Mouse (Mus musculus): ENCODE data around the gene Zfp119b.

The Zfp119b gene

GRCm38 (mm10) chr17:55949400-55949799 lies at the start of gene Zfp119b:
Gene Zfp119b, minus strand, starts transcription at chr17:55949500.
- no peak for DNase-seq

- DNase-seq: peak; percentile 73 to 79
Measured at GRCm38 (mm10) chr17:55996007-55996406, 46.7 kb upstream of the Zfp119b start.

GRCm38 (mm10) chr17:55990278-55990898 lies 41.1 kb upstream of the Zfp119b start:
- DNase-seq: no peak

GRCm38 (mm10) chr17:55986030-55986961 lies 37.0 kb upstream of the Zfp119b start, which contains the start of gene Fsd1:
Gene Fsd1, plus strand, starts transcription at chr17:55986509.
- DNase-seq: no peak

GRCm38 (mm10) chr17:55977301-55977700 lies 28.0 kb upstream of the Zfp119b start:
- DNase-seq: no peak

- DNase-seq: peak; percentile 68 to 84
Measured at GRCm38 (mm10) chr17:55976255-55976862, 27.1 kb upstream of the Zfp119b start.

- DNase-seq: no peak
Measured at GRCm38 (mm10) chr17:55971453-55971852, 22.2 kb upstream of the Zfp119b start.

- no peak for DNase-seq
Measured at GRCm38 (mm10) chr17:55969966-55970891, 20.9 kb upstream of the Zfp119b start, which contains the start of gene Shd. Gene Shd, plus strand, starts transcription at chr17:55970467.

- peak; percentile 33 to 61 for DNase-seq
Measured at GRCm38 (mm10) chr17:55969560-55969959, 20.3 kb upstream of the Zfp119b start.

GRCm38 (mm10) chr17:55968210-55968609 lies 18.9 kb upstream of the Zfp119b start:
- no peak for DNase-seq

- DNase-seq: no peak
Measured at GRCm38 (mm10) chr17:55967186-55967585, 17.9 kb upstream of the Zfp119b start.

- no peak for DNase-seq
Measured at GRCm38 (mm10) chr17:55964996-55965395, 15.7 kb upstream of the Zfp119b start.

- DNase-seq: no peak
Measured at GRCm38 (mm10) chr17:55964496-55964895, 15.2 kb upstream of the Zfp119b start.

- no peak for DNase-seq
Measured at GRCm38 (mm10) chr17:55963171-55963570, 13.9 kb upstream of the Zfp119b start.

- no peak for DNase-seq
Measured at GRCm38 (mm10) chr17:55961631-55962030, 12.3 kb upstream of the Zfp119b start.

GRCm38 (mm10) chr17:55960791-55961190 lies 11.5 kb upstream of the Zfp119b start:
- DNase-seq: no peak

GRCm38 (mm10) chr17:55959946-55960740 lies 10.8 kb upstream of the Zfp119b start:
- DNase-seq: no peak

GRCm38 (mm10) chr17:55958918-55959728 lies 9.8 kb upstream of the Zfp119b start, which contains the start of gene Yju2:
Gene Yju2, plus strand, starts transcription at chr17:55959099.
- DNase-seq: peak; percentile 94

- DNase-seq: no peak
Measured at GRCm38 (mm10) chr17:55958584-55958886, 9.2 kb upstream of the Zfp119b start.

GRCm38 (mm10) chr17:55957726-55958583 lies 8.7 kb upstream of the Zfp119b start:
- DNase-seq: no peak

Measured in kidney, adult 8-10 months (tissue).